Mouse (Mus musculus) embryonic facial prominence, embryonic 12.5 days (tissue): ENCODE measurements at regions not wholly inside any gene's neighbourhood (a gene's known extent, or its start where the extent isn't known, plus 50 kb on each side); places are given as distances from the start of the nearest gene placed in this dataset.

Source experiments
- ATAC-seq: fragments of 200-750 bp; cut with Nextera tagmentation; 2 replicates; pipeline ENCODE4 v1.8.0; 2017; ENCODE audit not compliant: insufficient number of reproducible peaks, insufficient read depth, low FRiP score, low TSS enrichment
- H3K27ac ChIP-seq: fragments of 300-500 bp; sonication (generic); 2 replicates; pipeline ENCODE4 v1.5.1; 2016; ENCODE audit warnings: mild to moderate bottlenecking
- H3K27me3 ChIP-seq: fragments of 300-500 bp; sonication (generic); 2 replicates; pipeline ENCODE4 v1.6.1; 2016; ENCODE audit warnings: mild to moderate bottlenecking, moderate library complexity
- H3K36me3 ChIP-seq: fragments of 300-500 bp; sonication (generic); 2 replicates; pipeline ENCODE4 v1.6.1; 2016; ENCODE audit warnings: mild to moderate bottlenecking
- H3K4me1 ChIP-seq: fragments of 300-500 bp; sonication (generic); 2 replicates; pipeline ENCODE4 v1.6.1; 2016
- H3K4me2 ChIP-seq: fragments of 300-500 bp; sonication (generic); replicated peaks from 2 replicates; pipeline ENCODE4 v1.6.1; 2016; ENCODE audit warnings: mild to moderate bottlenecking, moderate library complexity
- H3K4me3 ChIP-seq: fragments of 300-500 bp; sonication (generic); 2 replicates; pipeline ENCODE4 v1.5.1; 2016; ENCODE audit warnings: mild to moderate bottlenecking
- H3K9ac ChIP-seq: fragments of 300-500 bp; sonication (generic); 2 replicates; pipeline ENCODE4 v1.6.1; 2016; ENCODE audit warnings: mild to moderate bottlenecking, moderate library complexity
- H3K9me3 ChIP-seq: fragments of 300-500 bp; sonication (generic); 2 replicates; pipeline ENCODE4 v1.6.1; 2016; ENCODE audit warnings: mild to moderate bottlenecking, moderate library complexity
- WGBS: fragments of 180-500 bp; shearing (Covaris S2); methylation state at CpG from one replicate; pipeline ENCODE4 v1.1.7; 2016; 5-methylcytosine and 5-hydroxymethylcytosine counted together

DNA sequence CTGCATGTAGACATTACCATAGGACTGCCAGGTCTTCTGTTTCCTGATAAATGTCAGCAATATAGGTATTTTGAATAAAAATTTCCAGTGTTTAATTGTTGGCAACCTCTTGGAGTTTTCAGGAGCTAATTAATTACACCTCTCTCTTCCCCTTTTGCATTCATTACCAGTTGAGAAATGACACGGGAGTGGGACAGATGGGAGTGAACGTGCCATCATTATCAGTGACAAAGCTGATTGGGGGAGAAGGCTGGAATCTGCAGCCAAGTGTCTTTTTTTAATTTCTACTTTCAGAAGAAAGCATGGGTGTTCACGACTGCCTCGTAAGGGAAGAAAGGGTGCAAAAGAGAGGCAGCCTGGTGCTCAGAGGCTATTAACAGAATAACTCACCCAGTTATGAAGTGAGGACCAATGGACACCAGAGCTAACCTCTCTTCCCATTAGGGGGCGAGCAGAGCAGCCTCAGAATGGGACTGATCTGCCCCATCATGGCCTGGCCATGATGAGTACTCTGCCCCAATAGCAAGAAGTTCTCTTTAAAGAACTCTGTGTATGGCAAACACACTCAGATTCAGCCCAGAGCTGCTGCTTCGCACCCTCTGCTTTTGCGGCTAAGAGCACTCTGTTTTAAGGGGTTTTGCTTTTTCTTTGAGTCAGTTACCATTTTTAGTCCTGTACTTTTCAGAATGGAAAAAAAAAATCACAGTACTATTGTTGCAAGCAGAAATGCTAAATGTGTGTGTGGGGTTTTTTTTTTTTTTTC lies 55.1 kb upstream of the Spdl1 start:
- ATAC-seq, result no peak
- Histone ChIP-seq H3K4me1 (no peaks in the 10 kb centered on the region), H3K9me3 (no peaks in the 10 kb centered on the region), H3K9ac (no peak overlapping the region), H3K4me3 (no peak overlapping the region), H3K36me3 (no peaks in the 10 kb centered on the region), H3K27me3 (no peaks in the 10 kb centered on the region), H3K27ac (no peak overlapping the region), H3K4me2 (no peak overlapping the region)
- WGBS, result 89% methylated on average over 7 of the region's 7 CpGs

DNA sequence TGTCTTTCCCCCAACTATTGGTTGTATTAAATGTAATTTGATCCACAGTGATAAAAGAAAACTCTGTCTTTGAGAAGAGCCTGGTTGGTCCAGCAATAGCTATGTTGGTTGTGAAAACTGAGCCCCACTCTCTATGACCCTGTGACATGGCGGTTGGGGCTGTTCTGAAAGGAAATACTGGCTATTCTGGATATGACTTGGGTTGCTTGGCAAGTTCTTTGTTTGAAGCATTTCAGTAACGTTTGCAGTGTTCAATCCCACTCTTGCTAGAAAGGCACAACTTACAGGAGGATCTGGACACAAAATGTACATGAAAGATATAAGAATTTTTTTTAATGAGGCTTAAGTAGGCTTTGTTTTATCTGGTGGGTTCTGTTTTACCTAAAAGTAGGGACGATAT lies 54.1 kb upstream of the Spdl1 start:
- H3K9me3 ChIP-seq, result no peaks in the 10 kb centered on the region
- H3K4me3 ChIP-seq, result no peak overlapping the region
- H3K27me3 ChIP-seq, result no peaks in the 10 kb centered on the region
- 82% methylated on average over 3 of the region's 3 CpGs for WGBS
- H3K27ac ChIP-seq, result no peak overlapping the region
- H3K4me2 ChIP-seq, result no peak overlapping the region
- H3K9ac ChIP-seq, result no peak overlapping the region
- ATAC-seq, result no peak
- no peaks in the 10 kb centered on the region for H3K36me3 ChIP-seq
- H3K4me1 ChIP-seq, result no peaks in the 10 kb centered on the region
